8 mouse cellular contexts compared by ENCODE assay signal in genomic region chr2:38339910-38340625, GRCm38 (mm10). TPM values are rescaled to one million over a fixed set of nuclear protein-coding genes. Genes with fewer than 3 reads are reported as not detected.
DNase-seq lines count a peak whose midpoint lies in the region.

No protein-coding gene starts in this region.

- H3K4me1 ChIP-seq in hindbrain, embryonic 10.5 days (replicated peaks), result peaks cover 29% of the 10 kb centered on the region
- peaks cover 32% of the 10 kb centered on the region for H3K4me1 ChIP-seq in midbrain, embryonic 10.5 days

- no peaks in the 10 kb centered on the region for H3K9me3 ChIP-seq in hindbrain, embryonic 10.5 days
- no peaks in the 10 kb centered on the region for H3K9me3 ChIP-seq in midbrain, embryonic 10.5 days (replicated peaks)

- peak; percentile 58 for DNase-seq in embryo, embryonic 10.5 days (ENCODE audit: low spot score)
- no peak for DNase-seq in embryo, embryonic 10 days (ENCODE audit: low spot score)
- DNase-seq in R1 (ENCODE audit: low read depth, low spot score), result peak; percentile 16
- DNase-seq in hindbrain, embryonic 10.5 days (ENCODE audit: low spot score), result peak; percentile 41
- peak; percentile 43 for DNase-seq in midbrain, embryonic 10.5 days (ENCODE audit: low spot score)
- no peak for DNase-seq in right cerebral cortex, postnatal 4 days
- DNase-seq in cerebellum, adult 9-11 months, result no peak
- DNase-seq in cerebellum, postnatal 4 days (ENCODE audit: low spot score in 2 of 2), result no peak

- no peaks in the 10 kb centered on the region for H3K36me3 ChIP-seq in hindbrain, embryonic 10.5 days
- no peaks in the 10 kb centered on the region for H3K36me3 ChIP-seq in midbrain, embryonic 10.5 days

- WGBS in hindbrain, embryonic 10.5 days, result 2% methylated on average over 9 of the region's 9 CpGs
- under 1% methylated on average over 9 of the region's 9 CpGs for WGBS in midbrain, embryonic 10.5 days

- peak overlapping the region; percentile 55 for H3K4me3 ChIP-seq in hindbrain, embryonic 10.5 days
- H3K4me3 ChIP-seq in midbrain, embryonic 10.5 days, result peak overlapping the region; percentile 56

- H3K27me3 ChIP-seq in hindbrain, embryonic 10.5 days (ENCODE audit: insufficient read depth, poor library complexity, severe bottlenecking), result peaks cover 100% of the 10 kb centered on the region
- H3K27me3 ChIP-seq in midbrain, embryonic 10.5 days (ENCODE audit: low read depth, poor library complexity, severe bottlenecking), result peaks cover 100% of the 10 kb centered on the region

- H3K27ac ChIP-seq in hindbrain, embryonic 10.5 days, result peak overlapping the region; percentile 85
- H3K27ac ChIP-seq in midbrain, embryonic 10.5 days (replicated peaks), result peak overlapping the region; percentile 86

RNA-seq across cellular contexts. Expression of gene Lhx2, which starts 1.0 kb away (rescaled TPM):
- polyA plus RNA-seq in hindbrain, embryonic 10.5 days (2016; fragmentation: Nextera tagmentation; extraction: Ambion mirVana), result 17.4 and 26.4 TPM in 2 replicates
- 23.3 and 29.0 TPM in 2 replicates for polyA plus RNA-seq in midbrain, embryonic 10.5 days (2016; fragmentation: Nextera tagmentation; extraction: Ambion mirVana)

RNA-seq across cellular contexts. Expression of gene Dennd1a, which starts 52.9 kb away (rescaled TPM):
- polyA plus RNA-seq in hindbrain, embryonic 10.5 days (2016; fragmentation: Nextera tagmentation; extraction: Ambion mirVana), result 11.7 and 12.7 TPM in 2 replicates
- polyA plus RNA-seq in midbrain, embryonic 10.5 days (2016; fragmentation: Nextera tagmentation; extraction: Ambion mirVana), result 10.1 and 13.3 TPM in 2 replicates

Comparison
In these comparisons a context has a peak if more than half of its experiments do, and no peak if none do; other contexts are left out.
1. DNase-seq: peak in embryo, embryonic 10.5 days (single experiment), R1 (single experiment), hindbrain, embryonic 10.5 days (single experiment) and midbrain, embryonic 10.5 days (single experiment); none in embryo, embryonic 10 days (single experiment), right cerebral cortex, postnatal 4 days (single experiment), cerebellum, adult 9-11 months (single experiment) and cerebellum, postnatal 4 days (0 of 2).